ENCODE assay signal across 8 mouse cellular contexts in the genomic region with DNA sequence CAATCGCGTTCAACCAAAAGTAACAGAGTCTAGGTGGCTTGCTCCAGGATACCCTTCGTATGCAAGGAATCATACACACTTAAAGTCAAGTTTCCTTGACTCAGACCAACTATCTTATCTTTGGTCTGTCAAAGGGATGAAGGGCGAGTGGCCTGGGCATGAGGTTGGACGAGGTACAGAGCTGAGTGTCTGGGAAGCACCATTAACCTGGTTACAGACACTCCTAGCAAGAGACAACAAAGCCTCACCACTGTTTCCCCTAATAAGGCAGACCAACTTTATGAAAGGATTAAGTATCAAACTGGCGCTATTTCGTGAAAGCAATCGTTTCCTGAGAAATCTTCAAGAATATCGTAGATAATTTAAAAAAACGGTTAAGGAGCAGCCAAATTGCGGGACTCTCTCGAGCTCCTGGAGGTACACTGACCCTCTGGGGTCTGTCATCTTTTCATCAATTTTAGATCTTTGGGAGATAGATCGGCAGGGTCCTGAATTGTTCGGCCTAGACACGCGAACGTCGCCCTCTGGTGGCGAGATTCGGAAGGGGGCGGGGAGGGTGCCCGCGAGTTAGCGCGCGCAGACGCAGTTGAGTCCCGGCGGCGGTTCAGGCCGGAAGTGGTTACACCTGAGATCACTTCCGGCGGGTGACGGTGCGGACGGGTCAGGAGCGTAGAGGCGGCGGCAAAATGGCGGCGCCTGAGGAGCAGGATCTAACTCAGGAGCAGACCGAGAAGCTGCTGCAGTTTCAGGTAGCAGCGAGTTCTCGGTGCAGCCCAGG. TPM values are rescaled to one million over a fixed set of nuclear protein-coding genes. Genes with fewer than 3 reads are reported as not detected.
A peak's percentile ranks its signal among the peaks of the same experiment; 100 is the strongest.
DNase-seq lines count a peak whose midpoint lies in the region; ATAC-seq and TF ChIP-seq lines count a peak whose summit lies in the region.

A gene (plus strand): TSS at position 630 of the 778 bp plus-strand sequence.

- H3K9me3 ChIP-seq in embryonic facial prominence, embryonic 13.5 days, result no peaks in the 10 kb centered on the region
- no peaks in the 10 kb centered on the region for H3K9me3 ChIP-seq in limb, embryonic 13.5 days
- no peaks in the 10 kb centered on the region for H3K9me3 ChIP-seq in midbrain, embryonic 16.5 days (replicated peaks; ENCODE audit: control insufficient read depth, low read length, poor library complexity, severe bottlenecking)

- peak; percentile 92 for DNase-seq in 3134 (ENCODE audit: extremely low read depth, insufficient read length, low spot score)
- DNase-seq in adrenal gland, postnatal 36 days, result peak; percentile 98 to 99
- peak; percentile 97 to 99 for DNase-seq in heart, adult 2 months
- DNase-seq in kidney, adult 8-10 months, result peak; percentile 96 to 99
- peak; percentile 98 to 99 for DNase-seq in spleen, postnatal 10 days (ENCODE audit: low spot score in 2 of 2)

- peak within 1 kb of the TSS; percentile 88 for H3K27ac ChIP-seq in embryonic facial prominence, embryonic 13.5 days
- H3K27ac ChIP-seq in heart, adult 2 months, result peak within 1 kb of the TSS; percentile 85
- H3K27ac ChIP-seq in limb, embryonic 13.5 days, result peak within 1 kb of the TSS; percentile 86
- peak within 1 kb of the TSS; percentile 86 for H3K27ac ChIP-seq in midbrain, embryonic 16.5 days (ENCODE audit: low read length)

- no peaks in the 10 kb centered on the region for H3K27me3 ChIP-seq in embryonic facial prominence, embryonic 13.5 days
- no peaks in the 10 kb centered on the region for H3K27me3 ChIP-seq in heart, adult 2 months (ENCODE audit: control insufficient read depth, insufficient read depth, low read length)
- H3K27me3 ChIP-seq in limb, embryonic 13.5 days, result no peaks in the 10 kb centered on the region
- H3K27me3 ChIP-seq in midbrain, embryonic 16.5 days (ENCODE audit: control insufficient read depth, insufficient read depth, low read depth, low read length), result no peaks in the 10 kb centered on the region; the same call in 1 of the 2 replicates

- H3K79me2 ChIP-seq in heart, adult 2 months (replicated peaks; ENCODE audit: control insufficient read depth, insufficient read depth, low read length), result peaks cover 8% of the 10 kb centered on the region; the same call in 1 of the 2 replicates

- intact Hi-C loops in heart, adult 2 months (cut with DNase I), result loop anchor here (1.0 to 5.0 kb wide), 6 partner anchors 31 to 374 kb away; a partner anchor contains a TSS

- peak; percentile 69; the same call in 1 of the 2 replicates for TF ChIP-seq EP300 in heart, adult 2 months (IDR thresholded peaks at IDR 0.05; ENCODE audit: insufficient read depth, low read depth, low read length)

- H3K9ac ChIP-seq in embryonic facial prominence, embryonic 13.5 days, result peak within 1 kb of the TSS; percentile 97
- peak within 1 kb of the TSS; percentile 90 for H3K9ac ChIP-seq in heart, adult 2 months (ENCODE audit: low read depth, low read length)
- H3K9ac ChIP-seq in limb, embryonic 13.5 days, result peak within 1 kb of the TSS; percentile 96
- H3K9ac ChIP-seq in midbrain, embryonic 16.5 days (ENCODE audit: low read depth, low read length), result peak within 1 kb of the TSS; percentile 98

- peak; percentile 98 for ATAC-seq in embryonic facial prominence, embryonic 13.5 days (ENCODE audit: insufficient number of reproducible peaks, insufficient read depth, low FRiP score, low TSS enrichment, low read depth)
- peak; percentile 97 for ATAC-seq in limb, embryonic 13.5 days (ENCODE audit: low FRiP score, low read depth)
- ATAC-seq in midbrain, embryonic 16.5 days, result peak; percentile 98

- TF ChIP-seq CTCF in heart, adult 2 months (IDR thresholded peaks at IDR 0.05), result peak; percentile 100; the same call in 1 of the 2 replicates

- WGBS in embryonic facial prominence, embryonic 13.5 days, result 10% methylated on average over 44 of the region's 44 CpGs
- WGBS in heart, adult 2 months, result 9% methylated on average over 44 of the region's 44 CpGs
- WGBS in limb, embryonic 13.5 days, result 11% methylated on average over 44 of the region's 44 CpGs
- WGBS in midbrain, embryonic 16.5 days, result 11% methylated on average over 44 of the region's 44 CpGs

- H3K4me2 ChIP-seq in embryonic facial prominence, embryonic 13.5 days, result peak within 1 kb of the TSS; percentile 77
- H3K4me2 ChIP-seq in limb, embryonic 13.5 days (replicated peaks), result peak within 1 kb of the TSS; percentile 81
- H3K4me2 ChIP-seq in midbrain, embryonic 16.5 days (ENCODE audit: low read length), result peak within 1 kb of the TSS; percentile 98

- H3K4me3 ChIP-seq in embryonic facial prominence, embryonic 13.5 days, result peak within 1 kb of the TSS; percentile 94
- H3K4me3 ChIP-seq in heart, adult 2 months, result peak within 1 kb of the TSS; percentile 91
- peak within 1 kb of the TSS; percentile 95 for H3K4me3 ChIP-seq in limb, embryonic 13.5 days
- H3K4me3 ChIP-seq in midbrain, embryonic 16.5 days (ENCODE audit: low read depth, low read length), result peak within 1 kb of the TSS; percentile 98

- TF ChIP-seq POLR2A in heart, adult 2 months (IDR thresholded peaks at IDR 0.05; ENCODE audit: insufficient read depth, low read depth, low read length), result peak; percentile 85

- H3K36me3 ChIP-seq in embryonic facial prominence, embryonic 13.5 days, result 0 out of 2 replicates have a peak, but pooled peaks cover 4% of the 10 kb centered on the region
- no peaks in the 10 kb centered on the region for H3K36me3 ChIP-seq in heart, adult 2 months (ENCODE audit: control insufficient read depth, insufficient read depth, low read length)
- H3K36me3 ChIP-seq in limb, embryonic 13.5 days, result peaks cover 4% of the 10 kb centered on the region; the same call in 1 of the 2 replicates
- H3K36me3 ChIP-seq in midbrain, embryonic 16.5 days (ENCODE audit: control insufficient read depth, insufficient read depth, low read length), result no peaks in the 10 kb centered on the region

- peaks cover 11% of the 10 kb centered on the region for H3K4me1 ChIP-seq in embryonic facial prominence, embryonic 13.5 days
- H3K4me1 ChIP-seq in heart, adult 2 months (ENCODE audit: control insufficient read depth, insufficient read depth, low read length), result peaks cover 5% of the 10 kb centered on the region
- peaks cover 13% of the 10 kb centered on the region for H3K4me1 ChIP-seq in limb, embryonic 13.5 days
- peaks cover 21% of the 10 kb centered on the region for H3K4me1 ChIP-seq in midbrain, embryonic 16.5 days (ENCODE audit: control insufficient read depth, insufficient read depth, low read length)

RNA-seq across cellular contexts. Expression of the gene that starts here (rescaled TPM):
- 10 to 100 TPM; 74.4 to 84.7 TPM for total RNA-seq in adrenal gland, postnatal 36 days (2021)
- polyA plus RNA-seq in embryonic facial prominence, embryonic 13.5 days (2015; fragmentation: Nextera tagmentation; extraction: Ambion mirVana), result 82.8 and 92.9 TPM in 2 replicates
- 10 to 100 TPM; 20.4 to 21.4 TPM for total RNA-seq in heart, adult 2 months (2021)
- 9.2 and 17.2 TPM in 2 replicates for polyA plus RNA-seq in heart, adult 2 months (2012; rRNA removed)
- polyA plus RNA-seq in limb, embryonic 13.5 days (2015; fragmentation: Nextera tagmentation; extraction: Ambion mirVana), result 85.8 and 90.0 TPM in 2 replicates
- polyA plus RNA-seq in midbrain, embryonic 16.5 days (2015; fragmentation: Nextera tagmentation; extraction: Ambion mirVana), result 57.5 and 60.4 TPM in 2 replicates

Comparison
In these comparisons a context has a peak if more than half of its experiments do, and no peak if none do; other contexts are left out.
1. Peak in every context shown above with its lines: DNase-seq, ATAC-seq, H3K4me3 ChIP-seq and H3K27ac ChIP-seq.